Mouse (Mus musculus) liver, adult 2 months (tissue): ENCODE data around the gene Crtac1. TPM values are rescaled to one million over a fixed set of nuclear protein-coding genes. Genes with fewer than 3 reads are reported as not detected.

ENCODE experiments used
- DNase-seq: peaks from one replicate; pipeline ENCODE4 v3.0.0-alpha.2; 2011; ENCODE audit warnings: low read depth, low spot score; ENCODE audit errors: extremely low read depth
- H3K27ac ChIP-seq: fragments of 200-500 bp; replicated peaks from 2 replicates; pipeline ENCODE4 v1.5.1; 2012; ENCODE audit warnings: low read depth, mild to moderate bottlenecking, control low read depth, inconsistent platforms, low read length; ENCODE audit not compliant: insufficient read depth
- H3K27me3 ChIP-seq: fragments of 200-500 bp; 2 replicates; pipeline ENCODE4 v1.6.1; 2012; ENCODE audit warnings: mild to moderate bottlenecking, moderate library complexity, low read length, inconsistent platforms; ENCODE audit not compliant: control insufficient read depth, insufficient read depth
- H3K36me3 ChIP-seq: fragments of 200-500 bp; 2 replicates; pipeline ENCODE4 v1.6.1; 2012; ENCODE audit warnings: low read length, inconsistent platforms; ENCODE audit not compliant: control insufficient read depth, insufficient read depth
- H3K4me1 ChIP-seq: fragments of 200-500 bp; 2 replicates; pipeline ENCODE4 v1.6.1; 2011; ENCODE audit warnings: low read length; ENCODE audit not compliant: control insufficient read depth, insufficient read depth
- H3K4me3 ChIP-seq: fragments of 200-500 bp; 2 replicates; pipeline ENCODE4 v1.5.1; 2011; ENCODE audit warnings: low read depth, mild to moderate bottlenecking, control low read depth, low read length, moderate library complexity; ENCODE audit not compliant: insufficient read depth
- H3K79me2 ChIP-seq: fragments of 200-500 bp; 2 replicates; pipeline ENCODE4 v1.6.1; 2012; ENCODE audit warnings: inconsistent platforms, mild to moderate bottlenecking, low read length, moderate library complexity; ENCODE audit not compliant: control insufficient read depth, insufficient read depth
- H3K9ac ChIP-seq: fragments of 200-500 bp; 2 replicates; pipeline ENCODE4 v1.6.1; 2012; ENCODE audit warnings: low read depth, mild to moderate bottlenecking, control low read depth, inconsistent platforms, low read length
- CTCF ChIP-seq: fragments of 200-500 bp; IDR thresholded peaks from 2 replicates; pipeline ENCODE4 v1.5.1; 2011; ENCODE audit warnings: low read depth, low read length, control low read depth
- POLR2A ChIP-seq: fragments of 200-500 bp; IDR thresholded peaks from 2 replicates; pipeline ENCODE4 v1.6.1; 2011; ENCODE audit warnings: low read length, control low read depth; ENCODE audit not compliant: insufficient read depth; ENCODE audit errors: extremely low read depth
- WGBS: fragments of 180-500 bp; shearing (Covaris S2); methylation state at CpG from one replicate; pipeline ENCODE4 v1.1.7; 2018; 5-methylcytosine and 5-hydroxymethylcytosine counted together
- polyA plus RNA-seq: library from polyadenylated mRNA; depleted of rRNA; stranded (reverse); fragments of >200 nt; gene quantifications from 2 replicates; pipeline ENCODE4 v1.2.3, GENCODE M21; 2012
- total RNA-seq: library from RNA; depleted of rRNA; stranded (reverse); fragments of >200 nt; gene quantifications from 2 replicates; pipeline ENCODE4 v1.2.3, GENCODE M21; 2014

Gene Crtac1
- total and polyA plus RNA-seq, 2 experiments: not detected

GRCm38 (mm10) chr19:42415042-42415441 lies 16.5 kb downstream of the Crtac1 start:
- 79% methylated on average over 8 of the region's 8 CpGs for WGBS
- no peaks in the 10 kb centered on the region for H3K36me3 ChIP-seq
- no peaks in the 10 kb centered on the region for H3K79me2 ChIP-seq
- no peak for DNase-seq
- peaks cover 5% of the 10 kb centered on the region; the same call in 1 of the 2 replicates for H3K27me3 ChIP-seq
- H3K4me1 ChIP-seq: no peaks in the 10 kb centered on the region
- H3K9ac ChIP-seq: no peak overlapping the region
- no peak overlapping the region for H3K4me3 ChIP-seq
- TF ChIP-seq CTCF: no peak
- no peak for TF ChIP-seq POLR2A
- no peak overlapping the region for H3K27ac ChIP-seq

DNA sequence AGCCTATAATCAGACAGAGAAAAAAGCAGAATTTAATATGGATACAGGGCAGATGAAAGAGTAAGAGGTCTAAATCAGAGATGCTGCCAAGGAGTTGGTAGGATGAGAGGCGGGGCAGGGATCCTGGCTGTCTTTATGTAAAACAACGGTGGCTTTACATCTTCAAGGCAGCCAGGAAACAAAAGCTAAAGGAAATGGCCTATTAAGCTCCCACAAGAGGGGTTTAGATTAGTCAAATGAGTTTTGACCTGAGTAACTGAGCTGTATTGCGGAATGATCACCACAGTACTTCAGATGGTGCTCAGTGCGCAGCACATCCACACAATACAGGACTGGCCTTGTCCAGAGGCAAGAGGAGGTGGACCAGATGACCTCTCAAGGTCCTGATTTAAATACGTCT lies 21.7 kb downstream of the Crtac1 start:
- Histone ChIP-seq H3K27me3 (peaks cover 9% of the 10 kb centered on the region; the same call in 1 of the 2 replicates), H3K27ac (no peak overlapping the region), H3K36me3 (no peaks in the 10 kb centered on the region), H3K9ac (no peak overlapping the region), H3K79me2 (no peaks in the 10 kb centered on the region), H3K4me1 (no peaks in the 10 kb centered on the region), H3K4me3 (no peak overlapping the region)
- TF ChIP-seq POLR2A (no peak), CTCF (no peak)
- WGBS: 56% methylated on average over 5 of the region's 5 CpGs
- DNase-seq: no peak

DNA sequence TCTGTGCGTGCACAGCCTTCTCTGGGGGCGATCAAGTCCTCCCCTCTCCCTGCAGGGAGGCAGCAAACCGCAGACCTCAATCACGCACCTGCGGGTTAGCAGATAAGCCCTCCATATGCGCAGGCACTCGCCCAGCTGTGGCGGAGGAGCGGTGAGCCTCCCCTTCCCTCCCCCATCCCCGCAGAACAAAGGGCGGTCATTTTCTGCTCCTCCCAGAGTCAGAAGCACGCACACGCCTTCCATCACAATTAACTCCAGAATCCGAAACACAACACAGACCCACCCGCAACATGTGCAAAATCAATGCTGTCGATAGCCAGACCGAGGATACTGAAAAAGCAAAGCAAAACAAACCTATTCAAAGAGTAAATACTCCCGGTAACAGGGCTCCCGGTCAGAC lies 22.4 kb downstream of the Crtac1 start:
- Histone ChIP-seq H3K27ac (no peak overlapping the region), H3K36me3 (no peaks in the 10 kb centered on the region), H3K4me1 (no peaks in the 10 kb centered on the region), H3K9ac (no peak overlapping the region), H3K27me3 (peaks cover 9% of the 10 kb centered on the region; the same call in 1 of the 2 replicates), H3K79me2 (no peaks in the 10 kb centered on the region), H3K4me3 (no peak overlapping the region)
- DNase-seq: no peak
- no peak for TF ChIP-seq CTCF
- no peak for TF ChIP-seq POLR2A
- WGBS: 2% methylated on average over 19 of the region's 19 CpGs

DNA sequence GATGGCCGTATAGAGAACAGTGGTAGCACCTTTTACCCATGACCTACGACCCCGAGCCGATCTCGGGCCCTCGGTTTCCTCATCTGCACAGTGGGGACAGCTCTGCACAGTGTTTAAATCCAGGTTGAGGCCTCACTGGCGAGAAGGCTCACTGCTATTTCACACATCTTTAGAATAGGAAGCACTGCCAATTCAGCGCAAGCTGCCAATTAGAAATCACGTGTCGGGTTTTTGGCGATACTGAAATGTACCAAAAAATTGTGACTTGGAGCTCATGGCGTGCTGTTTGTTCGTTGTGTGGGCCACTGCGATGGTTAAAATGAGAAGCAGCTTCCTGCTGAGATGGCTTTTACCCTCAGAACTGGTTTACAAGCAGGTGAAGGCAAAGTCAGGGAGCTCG lies 27.2 kb downstream of the Crtac1 start:
- H3K27me3 ChIP-seq: peaks cover 6% of the 10 kb centered on the region; the same call in 1 of the 2 replicates
- no peak overlapping the region for H3K4me3 ChIP-seq
- H3K79me2 ChIP-seq: no peaks in the 10 kb centered on the region
- H3K4me1 ChIP-seq: no peaks in the 10 kb centered on the region
- TF ChIP-seq POLR2A (no peak), CTCF (no peak)
- DNase-seq: no peak
- WGBS: 81% methylated on average over 15 of the region's 15 CpGs
- no peak overlapping the region for H3K27ac ChIP-seq
- H3K36me3 ChIP-seq: no peaks in the 10 kb centered on the region
- H3K9ac ChIP-seq: no peak overlapping the region

DNA sequence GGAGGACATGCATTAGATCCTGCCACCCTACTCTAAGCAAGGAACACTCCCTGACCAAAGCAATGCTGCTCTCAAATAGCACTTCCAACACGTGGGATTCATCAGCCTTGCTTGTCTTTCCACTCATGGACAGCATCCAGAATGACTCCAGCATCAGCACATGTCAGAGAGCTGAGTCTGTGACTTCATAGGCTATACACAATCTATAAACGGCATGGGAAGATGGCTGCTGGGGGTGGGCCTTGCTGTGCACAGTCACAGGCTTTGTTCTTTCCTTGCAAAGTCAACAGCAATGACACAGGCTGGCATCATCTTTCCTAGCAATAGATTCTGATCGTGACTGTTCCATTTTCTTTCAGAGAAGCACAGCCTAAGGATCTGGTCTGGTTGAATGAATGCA lies 31.6 kb downstream of the Crtac1 start:
- H3K79me2 ChIP-seq: no peaks in the 10 kb centered on the region
- DNase-seq: no peak
- WGBS: 60% methylated on average over 3 of the region's 3 CpGs
- peaks cover 2% of the 10 kb centered on the region; the same call in 1 of the 2 replicates for H3K27me3 ChIP-seq
- no peaks in the 10 kb centered on the region for H3K4me1 ChIP-seq
- no peak overlapping the region for H3K27ac ChIP-seq
- H3K9ac ChIP-seq: no peak overlapping the region
- no peak overlapping the region for H3K4me3 ChIP-seq
- H3K36me3 ChIP-seq: no peaks in the 10 kb centered on the region
- TF ChIP-seq CTCF (no peak), POLR2A (no peak)

GRCm38 (mm10) chr19:42397281-42397680 lies 34.3 kb downstream of the Crtac1 start:
- peaks cover 2% of the 10 kb centered on the region; the same call in 1 of the 2 replicates for H3K27me3 ChIP-seq
- WGBS: 23% methylated on average over 11 of the region's 11 CpGs
- no peak overlapping the region for H3K27ac ChIP-seq
- no peak for DNase-seq
- no peak overlapping the region for H3K9ac ChIP-seq
- no peak overlapping the region for H3K4me3 ChIP-seq
- no peaks in the 10 kb centered on the region for H3K79me2 ChIP-seq
- H3K36me3 ChIP-seq: no peaks in the 10 kb centered on the region
- no peak for TF ChIP-seq CTCF
- TF ChIP-seq POLR2A: no peak
- H3K4me1 ChIP-seq: no peaks in the 10 kb centered on the region
